Mouse (Mus musculus): ENCODE results near the gene Lsm2. TPM values are rescaled to one million over a fixed set of nuclear protein-coding genes. Genes with fewer than 3 reads are reported as not detected.
A peak's percentile ranks its signal among the peaks of the same experiment; 100 is the strongest.

The Lsm2 gene
- 92.9 and 97.8 TPM in 2 replicates for polyA plus RNA-seq (2014; fragmentation: Nextera tagmentation; extraction: Ambion mirVana)

- peak; percentile 89 for DNase-seq (ENCODE audit: low spot score)
- peak; percentile 94 for ATAC-seq (ENCODE audit: low FRiP score)
- no peaks in the 10 kb centered on the region for H3K27me3 ChIP-seq (ENCODE audit: control insufficient read depth, insufficient read depth, low read length)
- H3K9ac ChIP-seq, result peak within 1 kb of the TSS; percentile 78
- peak within 1 kb of the TSS; percentile 65 for H3K4me3 ChIP-seq (replicated peaks; ENCODE audit: low read length)
- H3K4me2 ChIP-seq (replicated peaks), result peak within 1 kb of the TSS; percentile 96
- no peaks in the 10 kb centered on the region for H3K9me3 ChIP-seq (ENCODE audit: control insufficient read depth, low read length)
- H3K36me3 ChIP-seq (replicated peaks; ENCODE audit: control insufficient read depth, insufficient read depth), result peaks cover 18% of the 10 kb centered on the region
- peaks cover 14% of the 10 kb centered on the region for H3K4me1 ChIP-seq (replicated peaks; ENCODE audit: control insufficient read depth, insufficient read depth, low read length)
- peak within 1 kb of the TSS; percentile 96 for H3K27ac ChIP-seq
- under 1% methylated on average over 58 of the region's 58 CpGs for WGBS
These were observed at the start of gene Lsm2 for GRCm38 (mm10) chr17:34981690-34982180. Lsm2 (plus strand) TSS chr17:34981862.

- DNase-seq (ENCODE audit: low spot score), result no peak
These were observed 49.4 kb upstream of the Lsm2 start for GRCm38 (mm10) chr17:34932287-34932686.

GRCm38 (mm10) chr17:34934031-34934430, 47.6 kb upstream of the Lsm2 start:
- ATAC-seq (ENCODE audit: low FRiP score), result no peak
- Histone ChIP-seq H3K4me1 (replicated peaks; ENCODE audit: control insufficient read depth, insufficient read depth, low read length) (peaks cover 7% of the 10 kb centered on the region), H3K27ac (no peak overlapping the region), H3K9me3 (ENCODE audit: control insufficient read depth, low read length) (no peaks in the 10 kb centered on the region), H3K4me2 (replicated peaks) (no peak overlapping the region), H3K9ac (no peak overlapping the region), H3K27me3 (ENCODE audit: control insufficient read depth, insufficient read depth, low read length) (no peaks in the 10 kb centered on the region), H3K36me3 (replicated peaks; ENCODE audit: control insufficient read depth, insufficient read depth) (peaks cover 42% of the 10 kb centered on the region), H3K4me3 (replicated peaks; ENCODE audit: low read length) (no peak overlapping the region)
- WGBS, result 66% methylated on average over 24 of the region's 24 CpGs
- no peak for DNase-seq (ENCODE audit: low spot score)

More at GRCm38 (mm10) chr17:34932287-34932686, 49.4 kb upstream of the Lsm2 start:
- no peaks in the 10 kb centered on the region for H3K27me3 ChIP-seq (ENCODE audit: control insufficient read depth, insufficient read depth, low read length)
- peak overlapping the region; percentile 60 for H3K4me3 ChIP-seq (replicated peaks; ENCODE audit: low read length)
- no peak for ATAC-seq (ENCODE audit: low FRiP score)
- no peaks in the 10 kb centered on the region for H3K9me3 ChIP-seq (ENCODE audit: control insufficient read depth, low read length)
- peak overlapping the region; percentile 74 for H3K4me2 ChIP-seq (replicated peaks)
- WGBS, result 87% methylated on average over 8 of the region's 8 CpGs
- H3K36me3 ChIP-seq (replicated peaks; ENCODE audit: control insufficient read depth, insufficient read depth), result peaks cover 41% of the 10 kb centered on the region
- peak overlapping the region; percentile 73 for H3K9ac ChIP-seq
- H3K27ac ChIP-seq, result no peak overlapping the region
- peaks cover 7% of the 10 kb centered on the region for H3K4me1 ChIP-seq (replicated peaks; ENCODE audit: control insufficient read depth, insufficient read depth, low read length)

- peaks cover 42% of the 10 kb centered on the region for H3K36me3 ChIP-seq (replicated peaks; ENCODE audit: control insufficient read depth, insufficient read depth)
- WGBS, result 58% methylated on average over 8 of the region's 8 CpGs
- no peak overlapping the region for H3K27ac ChIP-seq
- no peaks in the 10 kb centered on the region for H3K27me3 ChIP-seq (ENCODE audit: control insufficient read depth, insufficient read depth, low read length)
- H3K9me3 ChIP-seq (ENCODE audit: control insufficient read depth, low read length), result no peaks in the 10 kb centered on the region
- ATAC-seq (ENCODE audit: low FRiP score) (no peak), DNase-seq (ENCODE audit: low spot score) (no peak)
- no peak overlapping the region for H3K4me2 ChIP-seq (replicated peaks)
- peaks cover 7% of the 10 kb centered on the region for H3K4me1 ChIP-seq (replicated peaks; ENCODE audit: control insufficient read depth, insufficient read depth, low read length)
- H3K4me3 ChIP-seq (replicated peaks; ENCODE audit: low read length), result no peak overlapping the region
- no peak overlapping the region for H3K9ac ChIP-seq
These were observed 46.8 kb upstream of the Lsm2 start for GRCm38 (mm10) chr17:34934830-34935229.

- H3K4me1 ChIP-seq (replicated peaks; ENCODE audit: control insufficient read depth, insufficient read depth, low read length), result no peaks in the 10 kb centered on the region
- H3K9ac ChIP-seq, result no peak overlapping the region
- no peak overlapping the region for H3K4me3 ChIP-seq (replicated peaks; ENCODE audit: low read length)
- DNase-seq (ENCODE audit: low spot score) (no peak), ATAC-seq (ENCODE audit: low FRiP score) (no peak)
- no peaks in the 10 kb centered on the region for H3K27me3 ChIP-seq (ENCODE audit: control insufficient read depth, insufficient read depth, low read length)
- H3K4me2 ChIP-seq (replicated peaks), result no peak overlapping the region
- 87% methylated on average over 6 of the region's 6 CpGs for WGBS
- H3K36me3 ChIP-seq (replicated peaks; ENCODE audit: control insufficient read depth, insufficient read depth), result peaks cover 40% of the 10 kb centered on the region
- H3K27ac ChIP-seq, result no peak overlapping the region
- no peaks in the 10 kb centered on the region for H3K9me3 ChIP-seq (ENCODE audit: control insufficient read depth, low read length)
These were observed 43.6 kb upstream of the Lsm2 start for GRCm38 (mm10) chr17:34937960-34938505.

- 9% methylated on average over 15 of the region's 15 CpGs for WGBS
- Histone ChIP-seq H3K4me2 (replicated peaks) (peak overlapping the region; percentile 42), H3K27ac (no peak overlapping the region), H3K9ac (peak overlapping the region; percentile 31; the same call in 1 of the 2 replicates), H3K4me1 (replicated peaks; ENCODE audit: control insufficient read depth, insufficient read depth, low read length) (no peaks in the 10 kb centered on the region), H3K36me3 (replicated peaks; ENCODE audit: control insufficient read depth, insufficient read depth) (peaks cover 9% of the 10 kb centered on the region; the same call in 1 of the 2 replicates), H3K4me3 (replicated peaks; ENCODE audit: low read length) (peak overlapping the region; percentile 6; the same call in 1 of the 2 replicates), H3K27me3 (ENCODE audit: control insufficient read depth, insufficient read depth, low read length) (no peaks in the 10 kb centered on the region), H3K9me3 (ENCODE audit: control insufficient read depth, low read length) (no peaks in the 10 kb centered on the region)
- ATAC-seq (ENCODE audit: low FRiP score) (no peak), DNase-seq (ENCODE audit: low spot score) (no peak)
These were observed 40.2 kb upstream of the Lsm2 start for GRCm38 (mm10) chr17:34941344-34942041.

- Histone ChIP-seq H3K36me3 (replicated peaks; ENCODE audit: control insufficient read depth, insufficient read depth) (no peaks in the 10 kb centered on the region; the same call in 1 of the 2 replicates), H3K27me3 (ENCODE audit: control insufficient read depth, insufficient read depth, low read length) (no peaks in the 10 kb centered on the region), H3K27ac (no peak overlapping the region), H3K4me2 (replicated peaks) (no peak overlapping the region), H3K4me3 (replicated peaks; ENCODE audit: low read length) (no peak overlapping the region), H3K4me1 (replicated peaks; ENCODE audit: control insufficient read depth, insufficient read depth, low read length) (no peaks in the 10 kb centered on the region), H3K9ac (no peak overlapping the region), H3K9me3 (ENCODE audit: control insufficient read depth, low read length) (no peaks in the 10 kb centered on the region)
- DNase-seq (ENCODE audit: low spot score) (no peak), ATAC-seq (ENCODE audit: low FRiP score) (no peak)
- 84% methylated on average over 4 of the region's 4 CpGs for WGBS
These were observed 38.4 kb upstream of the Lsm2 start for GRCm38 (mm10) chr17:34943128-34943815.

GRCm38 (mm10) chr17:34944362-34944761, 37.3 kb upstream of the Lsm2 start:
- peaks cover 9% of the 10 kb centered on the region for H3K36me3 ChIP-seq (replicated peaks; ENCODE audit: control insufficient read depth, insufficient read depth)
- no peak for ATAC-seq (ENCODE audit: low FRiP score)

GRCm38 (mm10) chr17:34946486-34947140, 35.0 kb upstream of the Lsm2 start:
- no peak overlapping the region for H3K9ac ChIP-seq
- H3K4me1 ChIP-seq (replicated peaks; ENCODE audit: control insufficient read depth, insufficient read depth, low read length), result peaks cover 15% of the 10 kb centered on the region
- WGBS, result 94% methylated on average over 5 of the region's 5 CpGs
- no peak overlapping the region for H3K27ac ChIP-seq
- no peaks in the 10 kb centered on the region for H3K9me3 ChIP-seq (ENCODE audit: control insufficient read depth, low read length)
- H3K27me3 ChIP-seq (ENCODE audit: control insufficient read depth, insufficient read depth, low read length), result no peaks in the 10 kb centered on the region
- no peak for DNase-seq (ENCODE audit: low spot score)
- H3K36me3 ChIP-seq (replicated peaks; ENCODE audit: control insufficient read depth, insufficient read depth), result peaks cover 29% of the 10 kb centered on the region
- ATAC-seq (ENCODE audit: low FRiP score), result no peak
- no peak overlapping the region for H3K4me3 ChIP-seq (replicated peaks; ENCODE audit: low read length)
- H3K4me2 ChIP-seq (replicated peaks), result no peak overlapping the region

More at GRCm38 (mm10) chr17:34944362-34944761, 37.3 kb upstream of the Lsm2 start:
- no peaks in the 10 kb centered on the region for H3K27me3 ChIP-seq (ENCODE audit: control insufficient read depth, insufficient read depth, low read length)
- H3K4me2 ChIP-seq (replicated peaks), result no peak overlapping the region
- H3K4me1 ChIP-seq (replicated peaks; ENCODE audit: control insufficient read depth, insufficient read depth, low read length), result no peaks in the 10 kb centered on the region
- DNase-seq (ENCODE audit: low spot score), result no peak
- H3K9me3 ChIP-seq (ENCODE audit: control insufficient read depth, low read length), result no peaks in the 10 kb centered on the region
- no peak overlapping the region for H3K9ac ChIP-seq
- no peak overlapping the region for H3K27ac ChIP-seq
- no peak overlapping the region for H3K4me3 ChIP-seq (replicated peaks; ENCODE audit: low read length)
